Mouse (Mus musculus) c-Kit-negative CD71-positive TER-119-positive erythroid progenitor cells, embryonic 14.5 days (primary cell): ENCODE measurements around the gene Vash1.

Experiments
- DNase-seq: peaks from one replicate; pipeline ENCODE4 v3.0.0-alpha.2; 2013; ENCODE audit warnings: low read depth, low spot score

Vash1 gene

GRCm38 (mm10) chr12:86719961-86720639 is 41.6 kb downstream of the Vash1 start:
- DNase-seq = no peak

GRCm38 (mm10) chr12:86721453-86721852 is 43.0 kb downstream of the Vash1 start:
- no peak for DNase-seq

- DNase-seq = no peak
Measured at GRCm38 (mm10) chr12:86724300-86724699, 45.8 kb downstream of the Vash1 start.

- no peak for DNase-seq
Measured at GRCm38 (mm10) chr12:86725706-86726105, 47.2 kb downstream of the Vash1 start.

- peak; percentile 72 for DNase-seq
Measured at GRCm38 (mm10) chr12:86726120-86726640, 47.7 kb downstream of the Vash1 start, which contains the start of gene Angel1. Gene Angel1 (minus strand): TSS chr12:86726460.

- DNase-seq = no peak
Measured at GRCm38 (mm10) chr12:86734319-86734810, 55.9 kb downstream of the Vash1 start, which contains the start of gene Lrrc74a. Gene Lrrc74a (plus strand): TSS chr12:86734369.
